Mouse (Mus musculus) cerebellum, adult 11 months (tissue): ENCODE data around the gene Kbtbd4.
A peak's percentile ranks its signal among the peaks of the same experiment; 100 is the strongest.
"Not testable (repeated sequence)": the region's sequence is repeated elsewhere in the genome, so short reads cannot be mapped to it uniquely, and the experiment has no call there.

Experiments used
- DNase-seq: peaks from one replicate; pipeline ENCODE4 v3.0.0; 2022

The Kbtbd4 gene

GRCm38 (mm10) chr2:90904076-90904855 lies at the start of gene Kbtbd4, which contains the start of gene Ndufs3:
Gene Kbtbd4 (plus strand): TSS chr2:90904740.
Gene Ndufs3 (minus strand): TSS chr2:90904827.
- DNase-seq = peak; percentile 85

- no peak for DNase-seq
Measured at GRCm38 (mm10) chr2:90861486-90861885, 43.1 kb upstream of the Kbtbd4 start.

GRCm38 (mm10) chr2:90864184-90864583 lies 40.4 kb upstream of the Kbtbd4 start:
- DNase-seq = no peak

GRCm38 (mm10) chr2:90866524-90866923 lies 38.0 kb upstream of the Kbtbd4 start:
- DNase-seq = peak; percentile 79

- no peak for DNase-seq
Measured at GRCm38 (mm10) chr2:90870136-90870601, 34.4 kb upstream of the Kbtbd4 start.

GRCm38 (mm10) chr2:90871180-90871961 lies 33.2 kb upstream of the Kbtbd4 start:
- no peak for DNase-seq

GRCm38 (mm10) chr2:90874025-90874424 lies 30.5 kb upstream of the Kbtbd4 start:
- DNase-seq = no peak

GRCm38 (mm10) chr2:90875239-90875638 lies 29.3 kb upstream of the Kbtbd4 start:
- DNase-seq = no peak

- DNase-seq = no peak
Measured at GRCm38 (mm10) chr2:90877584-90878259, 26.8 kb upstream of the Kbtbd4 start.

- DNase-seq = no peak
Measured at GRCm38 (mm10) chr2:90879419-90879818, 25.1 kb upstream of the Kbtbd4 start.

GRCm38 (mm10) chr2:90880144-90880785 lies 24.3 kb upstream of the Kbtbd4 start:
- no peak for DNase-seq

- no peak for DNase-seq
Measured at GRCm38 (mm10) chr2:90881824-90882223, 22.7 kb upstream of the Kbtbd4 start.

GRCm38 (mm10) chr2:90885218-90886041 lies 19.1 kb upstream of the Kbtbd4 start, which contains the start of gene C1qtnf4:
Gene C1qtnf4 (plus strand): TSS chr2:90885860.
- peak; percentile 61 for DNase-seq

GRCm38 (mm10) chr2:90886436-90886835 lies 18.1 kb upstream of the Kbtbd4 start:
- DNase-seq = no peak

- DNase-seq = no peak
Measured at GRCm38 (mm10) chr2:90887627-90888026, 16.9 kb upstream of the Kbtbd4 start.

GRCm38 (mm10) chr2:90889550-90890548 lies 14.7 kb upstream of the Kbtbd4 start:
- peak; percentile 70 for DNase-seq

- no peak for DNase-seq
Measured at GRCm38 (mm10) chr2:90893673-90894298, 10.8 kb upstream of the Kbtbd4 start.

GRCm38 (mm10) chr2:90894299-90894677 lies 10.3 kb upstream of the Kbtbd4 start:
- not testable (repeated sequence) for DNase-seq

GRCm38 (mm10) chr2:90903398-90903797 lies 1.1 kb upstream of the Kbtbd4 start:
- DNase-seq = no peak

- no peak for DNase-seq
Measured at GRCm38 (mm10) chr2:90904856-90905224, 300 bp downstream of the Kbtbd4 start.
